12 mouse cellular contexts compared by ENCODE assay signal in genomic region chr11:84497944-84498343, GRCm38 (mm10). TPM values are rescaled to one million over a fixed set of nuclear protein-coding genes. Genes with fewer than 3 reads are reported as not detected.
DNase-seq lines count a peak whose midpoint lies in the region; ATAC-seq and TF ChIP-seq lines count a peak whose summit lies in the region.
"Had no signal": no experiment of that assay in that cellular context is flagged by ENCODE, and none has a peak within 500 bp of the region (broad histone marks: within the 10 kb centered on the region; RNA-seq: fewer than 3 reads in every experiment).

No protein-coding gene starts in this region.

- H3K9me3 ChIP-seq in liver, embryonic 14.5 days (ENCODE audit: control insufficient read depth, low read length) = no peaks in the 10 kb centered on the region
- H3K9me3 ChIP-seq in liver, embryonic 11.5 days (ENCODE audit: control insufficient read depth, low read length) = no peaks in the 10 kb centered on the region
- no peaks in the 10 kb centered on the region for H3K9me3 ChIP-seq in MEL (replicated peaks; ENCODE audit: insufficient read depth, low read length)
- H3K9me3 ChIP-seq: lung, embryonic 15.5 days had no signal

- H3K9ac ChIP-seq in liver, embryonic 14.5 days (replicated peaks) = no peak overlapping the region
- no peak overlapping the region for H3K9ac ChIP-seq in liver, embryonic 11.5 days (ENCODE audit: low read depth, low read length)
- H3K9ac ChIP-seq in MEL (ENCODE audit: control insufficient read depth, low read depth, low read length, poor library complexity, severe bottlenecking) = no peak overlapping the region
- H3K9ac ChIP-seq: lung, embryonic 15.5 days had no signal

- no peaks in the 10 kb centered on the region for H3K4me1 ChIP-seq in liver, embryonic 14.5 days (replicated peaks; ENCODE audit: control insufficient read depth in 2 of 2, insufficient read depth in 2 of 2, low read length in 1 of 2)
- no peaks in the 10 kb centered on the region for H3K4me1 ChIP-seq in liver, embryonic 11.5 days (replicated peaks; ENCODE audit: control insufficient read depth, insufficient read depth, low read length)
- no peaks in the 10 kb centered on the region for H3K4me1 ChIP-seq in MEL (ENCODE audit: control insufficient read depth in 1 of 2, insufficient read depth in 2 of 2, low read length in 2 of 2)
- H3K4me1 ChIP-seq: lung, embryonic 15.5 days had no signal

- no peak for DNase-seq in gastrocnemius, adult 2 months
- DNase-seq in gastrocnemius, postnatal 4 days (ENCODE audit: low spot score in 2 of 2) = no peak
- no peak for DNase-seq in liver, embryonic 14.5 days (ENCODE audit: low read depth in 3 of 3, low spot score in 3 of 3)
- DNase-seq in liver, embryonic 11.5 days (ENCODE audit: low spot score) = no peak
- peak; percentile 51 for DNase-seq in MEL (ENCODE audit: low read depth, low spot score)
- peak; percentile 36 to 46 for DNase-seq in cerebellum, postnatal 36 days
- no peak for DNase-seq in layer of hippocampus, adult 8-10 months (ENCODE audit: low spot score in 2 of 2)
- no peak for DNase-seq in layer of hippocampus, adult 11-12 months (ENCODE audit: low spot score)
- DNase-seq: gastrocnemius, postnatal 14 days; heart, postnatal 36 days had no signal

- peaks cover 2% of the 10 kb centered on the region; the same call in 1 of the 2 replicates for H3K36me3 ChIP-seq in liver, embryonic 14.5 days (replicated peaks; ENCODE audit: control insufficient read depth, insufficient read depth, low read depth)
- peaks cover 16% of the 10 kb centered on the region; the same call in 1 of the 2 replicates for H3K36me3 ChIP-seq in liver, embryonic 11.5 days (ENCODE audit: control insufficient read depth, insufficient read depth, low read length)
- H3K36me3 ChIP-seq in MEL (ENCODE audit: control insufficient read depth in 1 of 2, insufficient read depth in 2 of 2, low read length in 2 of 2) = peaks cover 1 to 58% of the 10 kb centered on the region in 2 experiments; a peak in 2 of 4 replicates

- TF ChIP-seq POLR2A in MEL (IDR thresholded peaks at IDR 0.05; ENCODE audit: control insufficient read depth in 1 of 2, insufficient read depth in 1 of 2, low read depth in 1 of 2, low read length in 2 of 2, poor library complexity in 1 of 2) = no peak

- WGBS in liver, embryonic 14.5 days (ENCODE audit: insufficient replicate concordance) = 56% methylated on average over 2 of the region's 2 CpGs
- WGBS in liver, embryonic 11.5 days = 76% methylated on average over 2 of the region's 2 CpGs

- no peak overlapping the region for H3K4me3 ChIP-seq in gastrocnemius, adult 2 months
- no peak overlapping the region for H3K4me3 ChIP-seq in liver, embryonic 14.5 days (ENCODE audit: insufficient read depth in 1 of 2, low read depth in 2 of 2, low read length in 2 of 2)
- no peak overlapping the region for H3K4me3 ChIP-seq in liver, embryonic 11.5 days (ENCODE audit: low read depth, low read length)
- H3K4me3 ChIP-seq in MEL (ENCODE audit: control insufficient read depth in 1 of 2, insufficient read depth in 1 of 2, low read depth in 2 of 2, low read length in 2 of 2) = no peak overlapping the region
- H3K4me3 ChIP-seq: lung, embryonic 15.5 days had no signal

- ATAC-seq in liver, embryonic 14.5 days (ENCODE audit: insufficient read depth) = no peak
- ATAC-seq in liver, embryonic 11.5 days (replicated peaks; ENCODE audit: low FRiP score) = no peak

- H3K27me3 ChIP-seq in liver, embryonic 14.5 days (ENCODE audit: control insufficient read depth, insufficient read depth, low read length) = no peaks in the 10 kb centered on the region
- no peaks in the 10 kb centered on the region for H3K27me3 ChIP-seq in liver, embryonic 11.5 days (replicated peaks; ENCODE audit: control insufficient read depth, insufficient read depth, low read length)
- no peaks in the 10 kb centered on the region for H3K27me3 ChIP-seq in MEL (ENCODE audit: control insufficient read depth in 1 of 2, insufficient read depth in 2 of 2, low read length in 2 of 2)
- H3K27me3 ChIP-seq: lung, embryonic 15.5 days had no signal

- TF ChIP-seq RAD21 in MEL (IDR thresholded peaks at IDR 0.05; ENCODE audit: low read depth, low read length) = peak; percentile 35

- intact Hi-C loops in gastrocnemius, adult 2 months (cut with DNase I) = no loop called here

- H3K4me2 ChIP-seq in liver, embryonic 14.5 days (ENCODE audit: low read depth) = no peak overlapping the region
- H3K4me2 ChIP-seq in liver, embryonic 11.5 days = no peak overlapping the region
- H3K4me2 ChIP-seq: lung, embryonic 15.5 days had no signal

- no peak overlapping the region for H3K27ac ChIP-seq in gastrocnemius, adult 2 months
- H3K27ac ChIP-seq in liver, embryonic 14.5 days = no peak overlapping the region
- no peak overlapping the region for H3K27ac ChIP-seq in liver, embryonic 11.5 days (ENCODE audit: low read depth, low read length)
- H3K27ac ChIP-seq in MEL (ENCODE audit: control insufficient read depth, low read depth, low read length) = no peak overlapping the region
- H3K27ac ChIP-seq: lung, embryonic 15.5 days had no signal

- no peak for TF ChIP-seq EP300 in liver, embryonic 14.5 days (IDR thresholded peaks at IDR 0.05; ENCODE audit: low read depth)
- TF ChIP-seq EP300 in MEL (IDR thresholded peaks at IDR 0.05; ENCODE audit: low read depth in 1 of 2, low read length in 2 of 2) = no peak

- peaks cover 14% of the 10 kb centered on the region; the same call in 1 of the 2 replicates for H3K79me2 ChIP-seq in MEL (ENCODE audit: control insufficient read depth, insufficient read depth, low read length, poor library complexity)

- peak; percentile 37; the same call in 1 of the 2 replicates for TF ChIP-seq CTCF in gastrocnemius, adult 2 months (IDR thresholded peaks at IDR 0.05)
- TF ChIP-seq CTCF in liver, embryonic 14.5 days (IDR thresholded peaks at IDR 0.05; ENCODE audit: low read depth) = peak; percentile 7; the same call in 1 of the 2 replicates
- peak; percentile 24 to 52 (median 25); a peak in 5 of 6 replicates for TF ChIP-seq CTCF in MEL (IDR thresholded peaks at IDR 0.05 in 2 of 3, conservative IDR thresholded peaks at IDR 0.05 in 1 of 3; ENCODE audit: control insufficient read depth in 1 of 3, insufficient read depth in 1 of 3, low read depth in 2 of 3, low read length in 3 of 3, poor library complexity in 1 of 3, severe bottlenecking in 1 of 3)

TF ChIP-seq in MEL, 35 proteins besides CTCF, POLR2A, EP300 and RAD21:
- 0 out of 2 replicates have a peak, but pooled peaks have one; percentile 20 for TF ChIP-seq ZC3H11A (IDR thresholded peaks at IDR 0.05; ENCODE audit: low read depth, low read length)
- no peak for TF ChIP-seq MYB (IDR thresholded peaks at IDR 0.05; ENCODE audit: low read depth, low read length)
- peak; percentile 39; the same call in 1 of the 2 replicates for TF ChIP-seq SMC3 (IDR thresholded peaks at IDR 0.05; ENCODE audit: low read depth, low read length)
- TF ChIP-seq ELF1 (IDR thresholded peaks at IDR 0.05; ENCODE audit: low read depth, low read length) = no peak
TF ChIP-seq in MEL: peak in this region for 2.

RNA-seq across cellular contexts. Expression of gene Aatf, which starts 15.4 kb away (rescaled TPM):
- total RNA-seq in gastrocnemius, adult 2 months (2021) = 10 to 100 TPM; 13.1 to 13.2 TPM
- total RNA-seq in gastrocnemius, postnatal 4 days (2021) = 10 to 100 TPM; 19.6 to 20.7 TPM
- polyA plus RNA-seq in liver, embryonic 14.5 days (2012; rRNA removed) = 3.9 and 6.3 TPM in 2 replicates
- polyA plus RNA-seq in liver, embryonic 14.5 days (2014; fragmentation: Nextera tagmentation; extraction: Ambion mirVana) = 20.3 and 26.8 TPM in 2 replicates
- 87.6 and 92.8 TPM in 2 replicates for polyA plus RNA-seq in liver, embryonic 11.5 days (2014; fragmentation: Nextera tagmentation; extraction: Ambion mirVana)
- 213 and 243 TPM in 2 replicates for total RNA-seq in MEL (2012; rRNA removed)
- polyA plus RNA-seq in MEL (2012; ENCODE audit: insufficient read depth in 1 of 2, insufficient read length in 2 of 2, low read depth in 1 of 2, low replicate concordance in 2 of 2, missing spikeins in 1 of 2) = 100 to 1,000 TPM in 1 of 2 experiments, not detected in 1; 187 TPM
- 10 to 100 TPM; 20.1 to 24.8 (median 21.7) TPM for total RNA-seq in layer of hippocampus, adult 8-10 months (2022)

RNA-seq across cellular contexts. Expression of gene Lhx1, which starts 27.4 kb away (rescaled TPM):
- total RNA-seq in gastrocnemius, adult 2 months (2021) = not detected
- not detected for total RNA-seq in gastrocnemius, postnatal 4 days (2021)
- 0.03 TPM in 1 of 2 replicates, not detected in the other for polyA plus RNA-seq in liver, embryonic 14.5 days (2012; rRNA removed)
- polyA plus RNA-seq in liver, embryonic 14.5 days (2014; fragmentation: Nextera tagmentation; extraction: Ambion mirVana) = not detected in 2 replicates
- polyA plus RNA-seq in liver, embryonic 11.5 days (2014; fragmentation: Nextera tagmentation; extraction: Ambion mirVana) = 0.32 TPM in 1 of 2 replicates, not detected in the other
- total RNA-seq in MEL (2012; rRNA removed) = not detected in 2 replicates
- polyA plus RNA-seq in MEL (2012; ENCODE audit: insufficient read depth in 1 of 2, insufficient read length in 2 of 2, low read depth in 1 of 2, low replicate concordance in 2 of 2, missing spikeins in 1 of 2) = not detected
- total RNA-seq in layer of hippocampus, adult 8-10 months (2022) = under 1 TPM in 3 of 4 experiments, not detected in 1; 0.08 to 0.43 (median 0.18) TPM
- total RNA-seq: gastrocnemius, postnatal 14 days; heart, postnatal 36 days; left cerebral cortex, adult 18-20 months had no signal

Comparison
In these comparisons a context has a peak if more than half of its experiments do, and no peak if none do; other contexts are left out.
1. DNase-seq: peak in MEL (single experiment) and cerebellum, postnatal 36 days (2 of 2); none in gastrocnemius, adult 2 months (single experiment), gastrocnemius, postnatal 4 days (0 of 2), liver, embryonic 14.5 days (0 of 3), liver, embryonic 11.5 days (single experiment), layer of hippocampus, adult 8-10 months (0 of 2) and layer of hippocampus, adult 11-12 months (single experiment).
2. Peak in every context shown above with its lines, with median percentiles within 50 percentile points of each other: CTCF ChIP-seq.